Mouse (Mus musculus): ENCODE measurements at regions not wholly inside any gene's neighbourhood (a gene's known extent, or its start where the extent isn't known, plus 50 kb on each side); places are given as distances from the start of the nearest gene placed in this dataset.
"Not testable (repeated sequence)": the region's sequence is repeated elsewhere in the genome, so short reads cannot be mapped to it uniquely, and the experiment has no call there.

- DNase-seq (ENCODE audit: low spot score) = not testable (repeated sequence)
These were observed 90.9 kb upstream of the Fam84a start for GRCm38 (mm10) chr12:14242720-14243119.

GRCm38 (mm10) chr12:14237699-14238098 is 85.8 kb upstream of the Fam84a start:
- DNase-seq (ENCODE audit: low spot score) = no peak

GRCm38 (mm10) chr12:14235351-14235750 is 83.5 kb upstream of the Fam84a start:
- no peak for DNase-seq (ENCODE audit: low spot score)

GRCm38 (mm10) chr12:14212618-14213017 is 60.8 kb upstream of the Fam84a start:
- DNase-seq (ENCODE audit: low spot score) = no peak

- no peak for DNase-seq (ENCODE audit: low spot score)
These were observed 58.0 kb upstream of the Fam84a start for GRCm38 (mm10) chr12:14209881-14210280.

GRCm38 (mm10) chr12:14207288-14207687 is 55.4 kb upstream of the Fam84a start:
- no peak for DNase-seq (ENCODE audit: low spot score)

- no peak for DNase-seq (ENCODE audit: low spot score)
These were observed 52.6 kb upstream of the Fam84a start for GRCm38 (mm10) chr12:14204491-14204890.
